Mouse (Mus musculus): ENCODE measurements around the gene Macf1. TPM values are rescaled to one million over a fixed set of nuclear protein-coding genes. Genes with fewer than 3 reads are reported as not detected.
"Not testable (repeated sequence)": the region's sequence is repeated elsewhere in the genome, so short reads cannot be mapped to it uniquely, and the experiment has no call there.

Gene Macf1
- total RNA-seq, 2 experiments from 2014 or later: 150 to 174 TPM

GRCm38 (mm10) chr4:123446221-123446620, 237.9 kb downstream of the Macf1 start:
- DNase-seq: not testable (repeated sequence)

- DNase-seq: peak; percentile 29 to 59
Observed at GRCm38 (mm10) chr4:123438414-123438813, 245.7 kb downstream of the Macf1 start.

GRCm38 (mm10) chr4:123433171-123433570, 251.0 kb downstream of the Macf1 start:
- no peak for DNase-seq

- DNase-seq: no peak
Observed at GRCm38 (mm10) chr4:123431936-123432335, 252.2 kb downstream of the Macf1 start.

GRCm38 (mm10) chr4:123427900-123428684, 256.1 kb downstream of the Macf1 start:
- no peak for DNase-seq

- DNase-seq: no peak
Observed at GRCm38 (mm10) chr4:123427271-123427899, 256.8 kb downstream of the Macf1 start.

- DNase-seq: no peak
Observed at GRCm38 (mm10) chr4:123426429-123427080, 257.6 kb downstream of the Macf1 start.

- peak in 1 of 2 experiments; percentile 29 for DNase-seq
Observed at GRCm38 (mm10) chr4:123425672-123426272, 258.4 kb downstream of the Macf1 start.

- peak in 1 of 2 experiments; percentile 33 for DNase-seq
Observed at GRCm38 (mm10) chr4:123424050-123424449, 260.1 kb downstream of the Macf1 start.

GRCm38 (mm10) chr4:123422828-123423227, 261.3 kb downstream of the Macf1 start:
- no peak for DNase-seq

GRCm38 (mm10) chr4:123418032-123418431, 266.1 kb downstream of the Macf1 start:
- DNase-seq: no peak

- no peak for DNase-seq
Observed at GRCm38 (mm10) chr4:123417478-123417877, 266.7 kb downstream of the Macf1 start.

- no peak for DNase-seq
Observed at GRCm38 (mm10) chr4:123416829-123417228, 267.3 kb downstream of the Macf1 start.

- no peak for DNase-seq
Observed at GRCm38 (mm10) chr4:123415566-123415965, 268.6 kb downstream of the Macf1 start.

GRCm38 (mm10) chr4:123413876-123414275, 270.3 kb downstream of the Macf1 start:
- no peak for DNase-seq

- DNase-seq: no peak
Observed at GRCm38 (mm10) chr4:123412981-123413380, 271.2 kb downstream of the Macf1 start.

GRCm38 (mm10) chr4:123412528-123412878, 271.7 kb downstream of the Macf1 start:
- DNase-seq: no peak

GRCm38 (mm10) chr4:123411732-123412527, 272.2 kb downstream of the Macf1 start:
- DNase-seq: peak; percentile 92 to 96

- peak; percentile 65 to 70 for DNase-seq
Observed at GRCm38 (mm10) chr4:123411006-123411731, 273.0 kb downstream of the Macf1 start.

GRCm38 (mm10) chr4:123409752-123410151, 274.4 kb downstream of the Macf1 start:
- DNase-seq: peak in 1 of 2 experiments; percentile 27
